Mouse (Mus musculus) liver, adult 2 months (tissue): Measurements from ENCODE around the gene Fam155a. TPM values are rescaled to one million over a fixed set of nuclear protein-coding genes. Genes with fewer than 3 reads are reported as not detected.

Source experiments
- DNase-seq: peaks from one replicate; pipeline ENCODE4 v3.0.0-alpha.2; 2011; ENCODE audit warnings: low read depth, low spot score; ENCODE audit errors: extremely low read depth
- H3K27ac ChIP-seq: fragments of 200-500 bp; replicated peaks from 2 replicates; pipeline ENCODE4 v1.5.1; 2012; ENCODE audit warnings: low read depth, mild to moderate bottlenecking, control low read depth, inconsistent platforms, low read length; ENCODE audit not compliant: insufficient read depth
- H3K27me3 ChIP-seq: fragments of 200-500 bp; 2 replicates; pipeline ENCODE4 v1.6.1; 2012; ENCODE audit warnings: mild to moderate bottlenecking, moderate library complexity, low read length, inconsistent platforms; ENCODE audit not compliant: control insufficient read depth, insufficient read depth
- H3K36me3 ChIP-seq: fragments of 200-500 bp; 2 replicates; pipeline ENCODE4 v1.6.1; 2012; ENCODE audit warnings: low read length, inconsistent platforms; ENCODE audit not compliant: control insufficient read depth, insufficient read depth
- H3K4me1 ChIP-seq: fragments of 200-500 bp; 2 replicates; pipeline ENCODE4 v1.6.1; 2011; ENCODE audit warnings: low read length; ENCODE audit not compliant: control insufficient read depth, insufficient read depth
- H3K4me3 ChIP-seq: fragments of 200-500 bp; 2 replicates; pipeline ENCODE4 v1.5.1; 2011; ENCODE audit warnings: low read depth, mild to moderate bottlenecking, control low read depth, low read length, moderate library complexity; ENCODE audit not compliant: insufficient read depth
- H3K79me2 ChIP-seq: fragments of 200-500 bp; 2 replicates; pipeline ENCODE4 v1.6.1; 2012; ENCODE audit warnings: inconsistent platforms, mild to moderate bottlenecking, low read length, moderate library complexity; ENCODE audit not compliant: control insufficient read depth, insufficient read depth
- H3K9ac ChIP-seq: fragments of 200-500 bp; 2 replicates; pipeline ENCODE4 v1.6.1; 2012; ENCODE audit warnings: low read depth, mild to moderate bottlenecking, control low read depth, inconsistent platforms, low read length
- CTCF ChIP-seq: fragments of 200-500 bp; IDR thresholded peaks from 2 replicates; pipeline ENCODE4 v1.5.1; 2011; ENCODE audit warnings: low read depth, low read length, control low read depth
- POLR2A ChIP-seq: fragments of 200-500 bp; IDR thresholded peaks from 2 replicates; pipeline ENCODE4 v1.6.1; 2011; ENCODE audit warnings: low read length, control low read depth; ENCODE audit not compliant: insufficient read depth; ENCODE audit errors: extremely low read depth
- WGBS: fragments of 180-500 bp; shearing (Covaris S2); methylation state at CpG from one replicate; pipeline ENCODE4 v1.1.7; 2018; 5-methylcytosine and 5-hydroxymethylcytosine counted together
- polyA plus RNA-seq: library from polyadenylated mRNA; depleted of rRNA; stranded (reverse); fragments of >200 nt; gene quantifications from 2 replicates; pipeline ENCODE4 v1.2.3, GENCODE M21; 2012
- total RNA-seq: library from RNA; depleted of rRNA; stranded (reverse); fragments of >200 nt; gene quantifications from 2 replicates; pipeline ENCODE4 v1.2.3, GENCODE M21; 2014

The Fam155a gene
- total and polyA plus RNA-seq, 2 experiments = 0.09 TPM; not detected in 1

DNA sequence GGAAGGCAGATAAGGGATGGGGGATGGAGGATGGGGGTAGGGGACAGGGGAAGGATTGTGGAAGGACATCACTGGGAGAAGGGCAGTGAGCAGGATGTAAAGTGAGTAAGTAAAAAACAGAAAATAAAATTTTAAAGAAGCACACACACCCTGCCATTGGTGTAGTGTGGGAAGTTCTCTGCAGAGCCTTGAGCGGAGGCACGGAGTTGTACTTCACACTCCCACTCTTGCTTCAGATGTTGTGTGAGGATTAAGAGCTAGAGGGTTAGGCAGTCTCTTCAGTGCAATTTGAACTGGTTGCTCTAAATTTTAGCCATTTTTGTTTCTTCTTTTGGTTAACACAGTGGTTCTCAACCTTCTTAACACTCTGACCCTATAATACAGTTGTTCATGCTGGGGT, 114.1 kb downstream of the Fam155a start:
- no peak overlapping the region for H3K27ac ChIP-seq
- no peak overlapping the region for H3K9ac ChIP-seq
- TF ChIP-seq POLR2A = no peak
- TF ChIP-seq CTCF = no peak
- DNase-seq = no peak
- no peaks in the 10 kb centered on the region for H3K27me3 ChIP-seq
- WGBS = 87% methylated on average over 2 of the region's 2 CpGs
- H3K4me3 ChIP-seq = no peak overlapping the region
- no peaks in the 10 kb centered on the region for H3K79me2 ChIP-seq
- H3K4me1 ChIP-seq = no peaks in the 10 kb centered on the region
- H3K36me3 ChIP-seq = no peaks in the 10 kb centered on the region

GRCm38 (mm10) chr8:9654826-9655225, 116.1 kb downstream of the Fam155a start:
- 76% methylated on average over 6 of the region's 6 CpGs for WGBS

GRCm38 (mm10) chr8:9653643-9654042, 117.3 kb downstream of the Fam155a start:
- 16% methylated on average over 1 of the region's 1 CpGs for whole genome bisulfite sequencing
- Histone ChIP-seq H3K4me3 (no peak overlapping the region), H3K27me3 (no peaks in the 10 kb centered on the region), H3K36me3 (no peaks in the 10 kb centered on the region), H3K9ac (no peak overlapping the region), H3K27ac (no peak overlapping the region), H3K4me1 (no peaks in the 10 kb centered on the region), H3K79me2 (no peaks in the 10 kb centered on the region)
- DNase-seq = no peak
- no peak for TF ChIP-seq POLR2A
- no peak for TF ChIP-seq CTCF

More at GRCm38 (mm10) chr8:9654826-9655225, 116.1 kb downstream of the Fam155a start:
- TF ChIP-seq POLR2A (no peak), CTCF (no peak)
- Histone ChIP-seq H3K4me3 (no peak overlapping the region), H3K27ac (no peak overlapping the region), H3K36me3 (no peaks in the 10 kb centered on the region), H3K27me3 (no peaks in the 10 kb centered on the region), H3K4me1 (no peaks in the 10 kb centered on the region), H3K9ac (no peak overlapping the region), H3K79me2 (no peaks in the 10 kb centered on the region)
- DNase-seq = no peak

DNA sequence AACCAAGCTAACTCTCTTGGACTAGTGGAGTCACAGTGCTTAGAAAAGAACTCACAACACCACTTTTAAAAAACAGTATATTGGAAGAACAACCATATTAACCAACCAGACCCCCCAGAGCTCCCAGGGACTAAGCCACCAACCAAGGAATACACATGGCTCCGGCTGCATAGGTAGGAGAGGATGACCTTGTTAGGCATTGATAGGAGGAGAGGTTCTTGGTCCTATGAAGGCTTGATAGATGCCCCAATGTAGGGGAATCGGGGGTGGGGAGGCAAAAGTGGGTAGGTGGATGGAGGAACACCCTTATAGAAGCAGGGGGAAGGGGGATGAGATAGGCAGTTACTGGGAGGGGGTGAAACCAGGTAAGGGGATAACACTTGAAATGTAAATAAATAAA, 132.8 kb downstream of the Fam155a start:
- no peak overlapping the region for H3K4me3 ChIP-seq
- no peak for DNase-seq
- no peaks in the 10 kb centered on the region for H3K36me3 ChIP-seq
- WGBS = 75% methylated on average over 2 of the region's 2 CpGs
- no peaks in the 10 kb centered on the region for H3K27me3 ChIP-seq
- no peak overlapping the region for H3K9ac ChIP-seq
- no peaks in the 10 kb centered on the region for H3K4me1 ChIP-seq
- H3K79me2 ChIP-seq = no peaks in the 10 kb centered on the region
- no peak for TF ChIP-seq POLR2A
- no peak for TF ChIP-seq CTCF
- H3K27ac ChIP-seq = no peak overlapping the region

DNA sequence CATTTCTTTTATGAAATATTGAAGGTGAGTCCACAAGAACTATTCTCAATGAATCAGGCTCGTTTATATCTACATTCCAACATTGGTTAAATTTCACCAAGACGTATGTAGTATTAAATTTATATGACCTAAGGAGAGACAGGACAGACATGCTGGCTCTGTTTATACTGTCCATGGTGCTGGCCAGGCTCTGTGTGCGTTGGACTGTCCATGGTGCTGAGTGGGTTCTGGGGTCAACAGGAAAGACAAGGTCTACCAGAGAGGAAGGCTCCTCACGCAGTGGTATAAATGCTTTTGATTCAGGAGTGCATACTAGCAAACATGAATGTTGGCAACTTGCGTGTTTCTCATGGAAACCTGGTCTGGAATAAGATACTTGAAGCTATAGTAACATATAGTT, 135.7 kb downstream of the Fam155a start:
- TF ChIP-seq POLR2A (no peak), CTCF (no peak)
- no peaks in the 10 kb centered on the region for H3K4me1 ChIP-seq
- H3K9ac ChIP-seq = no peak overlapping the region
- H3K27me3 ChIP-seq = no peaks in the 10 kb centered on the region
- DNase-seq = no peak
- H3K4me3 ChIP-seq = no peak overlapping the region
- 62% methylated on average over 5 of the region's 5 CpGs for WGBS
- H3K79me2 ChIP-seq = no peaks in the 10 kb centered on the region
- H3K27ac ChIP-seq = no peak overlapping the region
- H3K36me3 ChIP-seq = no peaks in the 10 kb centered on the region

- no peak for DNase-seq
- H3K27ac ChIP-seq = no peak overlapping the region
- WGBS = 81% methylated on average over 6 of the region's 6 CpGs
- H3K4me3 ChIP-seq = no peak overlapping the region
- H3K9ac ChIP-seq = no peak overlapping the region
- H3K36me3 ChIP-seq = no peaks in the 10 kb centered on the region
- TF ChIP-seq POLR2A = no peak
- TF ChIP-seq CTCF = no peak
- no peaks in the 10 kb centered on the region for H3K79me2 ChIP-seq
- no peaks in the 10 kb centered on the region for H3K27me3 ChIP-seq
- H3K4me1 ChIP-seq = no peaks in the 10 kb centered on the region
Measured at GRCm38 (mm10) chr8:9607086-9607701, 163.8 kb downstream of the Fam155a start.
